Comparison of ENCODE assay signal across 24 mouse cellular contexts in genomic region chr13:52602752-52603151, GRCm38 (mm10). TPM values are rescaled to one million over a fixed set of nuclear protein-coding genes. Genes with fewer than 3 reads are reported as not detected.
DNase-seq lines count a peak whose midpoint lies in the region; ATAC-seq and TF ChIP-seq lines count a peak whose summit lies in the region.
"Had no signal": no experiment of that assay in that cellular context is flagged by ENCODE, and none has a peak within 500 bp of the region (broad histone marks: within the 10 kb centered on the region; RNA-seq: fewer than 3 reads in every experiment).

No protein-coding gene starts in this region.

- no peak for TF ChIP-seq CTCF in heart, adult 2 months (IDR thresholded peaks at IDR 0.05)
- no peak for TF ChIP-seq CTCF in spleen, adult 2 months (IDR thresholded peaks at IDR 0.05; ENCODE audit: extremely low read depth, insufficient read depth, insufficient read length, insufficient replicate concordance)
- TF ChIP-seq CTCF in intestine, postnatal 0 days (IDR thresholded peaks at IDR 0.05; ENCODE audit: low read depth), result no peak

- 29% methylated on average over 4 of the region's 4 CpGs for WGBS in heart, adult 2 months
- 35% methylated on average over 4 of the region's 4 CpGs for WGBS in heart, embryonic 10.5 days
- 61% methylated on average over 4 of the region's 4 CpGs for WGBS in spleen, adult 2 months
- 20% methylated on average over 4 of the region's 4 CpGs for WGBS in intestine, postnatal 0 days
- WGBS in forebrain, embryonic 10.5 days, result 69% methylated on average over 4 of the region's 4 CpGs

- no peak overlapping the region; the same call in 1 of the 2 replicates for H3K27ac ChIP-seq in heart, adult 2 months
- no peak overlapping the region for H3K27ac ChIP-seq in heart, embryonic 10.5 days
- peak overlapping the region; percentile 39 for H3K27ac ChIP-seq in spleen, adult 2 months (ENCODE audit: insufficient read depth, low read length)
- no peak overlapping the region for H3K27ac ChIP-seq in intestine, postnatal 0 days (ENCODE audit: low read depth, low read length)
- H3K27ac ChIP-seq in forebrain, embryonic 10.5 days, result no peak overlapping the region
- H3K27ac ChIP-seq: embryonic facial prominence, embryonic 13.5 days; forebrain, embryonic 15.5 days; heart, embryonic 15.5 days; hindbrain, embryonic 15.5 days; kidney, postnatal 0 days; layer of hippocampus, adult 2 months had no signal

- H3K4me3 ChIP-seq in heart, adult 2 months, result no peak overlapping the region
- no peak overlapping the region for H3K4me3 ChIP-seq in heart, embryonic 10.5 days
- H3K4me3 ChIP-seq in spleen, adult 2 months (ENCODE audit: extremely low read depth, insufficient read depth, insufficient read length), result no peak overlapping the region
- no peak overlapping the region for H3K4me3 ChIP-seq in intestine, postnatal 0 days (ENCODE audit: low read depth, low read length)
- H3K4me3 ChIP-seq in forebrain, embryonic 10.5 days, result no peak overlapping the region
- H3K4me3 ChIP-seq: embryonic facial prominence, embryonic 13.5 days; forebrain, embryonic 15.5 days; heart, embryonic 15.5 days; hindbrain, embryonic 15.5 days; layer of hippocampus, adult 2 months had no signal

- intact Hi-C loops in heart, adult 2 months (cut with DNase I), result no loop called here

- DNase-seq in heart, adult 2 months, result peak in 1 of 2 experiments; percentile 28
- no peak for DNase-seq in heart, embryonic 10.5 days (ENCODE audit: low spot score)
- no peak for DNase-seq in spleen, adult 2 months (ENCODE audit: low read depth in 1 of 2, low spot score in 2 of 2)
- no peak for DNase-seq in spleen, postnatal 10 days (ENCODE audit: low spot score in 2 of 2)
- no peak for DNase-seq in forebrain, embryonic 10.5 days (ENCODE audit: extremely low spot score, low spot score)
- DNase-seq in urinary bladder, adult 2 months (ENCODE audit: low spot score), result no peak
- DNase-seq: cerebellum, adult 9-10 months; gastrocnemius, postnatal 36 days; kidney, adult 11 months; left cerebral cortex, postnatal 4 days; liver; lung, adult 18-20 months; lung, postnatal 14 days; right cerebral cortex, adult 18-20 months; thymus, postnatal 14 days had no signal

- H3K9ac ChIP-seq in heart, adult 2 months (ENCODE audit: low read depth, low read length), result no peak overlapping the region
- H3K9ac ChIP-seq in intestine, postnatal 0 days (ENCODE audit: low read depth, low read length), result no peak overlapping the region
- H3K9ac ChIP-seq: embryonic facial prominence, embryonic 13.5 days; forebrain, embryonic 15.5 days; heart, embryonic 15.5 days; hindbrain, embryonic 15.5 days had no signal

- H3K4me1 ChIP-seq in heart, adult 2 months (ENCODE audit: control insufficient read depth, insufficient read depth, low read length), result peaks cover 6% of the 10 kb centered on the region
- peaks cover 23% of the 10 kb centered on the region for H3K4me1 ChIP-seq in heart, embryonic 10.5 days
- peaks cover 51% of the 10 kb centered on the region; the same call in 1 of the 2 replicates for H3K4me1 ChIP-seq in spleen, adult 2 months (ENCODE audit: control insufficient read depth, insufficient read depth, insufficient read length)
- H3K4me1 ChIP-seq in intestine, postnatal 0 days (replicated peaks; ENCODE audit: control insufficient read depth, insufficient read depth, low read length), result no peaks in the 10 kb centered on the region; the same call in 1 of the 2 replicates
- no peaks in the 10 kb centered on the region for H3K4me1 ChIP-seq in forebrain, embryonic 10.5 days
- H3K4me1 ChIP-seq: embryonic facial prominence, embryonic 13.5 days had no signal

- no peaks in the 10 kb centered on the region; the same call in 1 of the 2 replicates for H3K9me3 ChIP-seq in heart, embryonic 10.5 days
- no peaks in the 10 kb centered on the region for H3K9me3 ChIP-seq in intestine, postnatal 0 days (ENCODE audit: control insufficient read depth)
- H3K9me3 ChIP-seq in forebrain, embryonic 10.5 days, result no peaks in the 10 kb centered on the region
- H3K9me3 ChIP-seq: embryonic facial prominence, embryonic 13.5 days; forebrain, embryonic 15.5 days; heart, embryonic 15.5 days; hindbrain, embryonic 15.5 days had no signal

- 0 out of 2 replicates have a peak, but pooled peaks have one; percentile 36 for TF ChIP-seq EP300 in heart, adult 2 months (IDR thresholded peaks at IDR 0.05; ENCODE audit: insufficient read depth, low read depth, low read length)

- no peak overlapping the region for H3K4me2 ChIP-seq in intestine, postnatal 0 days (replicated peaks; ENCODE audit: low read depth)
- H3K4me2 ChIP-seq: embryonic facial prominence, embryonic 13.5 days; forebrain, embryonic 15.5 days; heart, embryonic 15.5 days; hindbrain, embryonic 15.5 days; midbrain, embryonic 11.5 days had no signal

- no peak for TF ChIP-seq POLR2A in heart, adult 2 months (IDR thresholded peaks at IDR 0.05; ENCODE audit: insufficient read depth, low read depth, low read length)
- TF ChIP-seq POLR2A in spleen, adult 2 months (IDR thresholded peaks at IDR 0.05; ENCODE audit: low read depth, low read length), result no peak

- H3K36me3 ChIP-seq in heart, adult 2 months (ENCODE audit: control insufficient read depth, insufficient read depth, low read length), result no peaks in the 10 kb centered on the region
- H3K36me3 ChIP-seq in heart, embryonic 10.5 days, result no peaks in the 10 kb centered on the region
- H3K36me3 ChIP-seq in spleen, adult 2 months (ENCODE audit: control insufficient read depth, insufficient read depth, low read length), result peaks cover 6% of the 10 kb centered on the region; the same call in 1 of the 2 replicates
- H3K36me3 ChIP-seq in intestine, postnatal 0 days (ENCODE audit: control insufficient read depth, insufficient read depth), result no peaks in the 10 kb centered on the region
- H3K36me3 ChIP-seq in forebrain, embryonic 10.5 days (replicated peaks), result no peaks in the 10 kb centered on the region
- H3K36me3 ChIP-seq: embryonic facial prominence, embryonic 13.5 days; forebrain, embryonic 15.5 days; heart, embryonic 15.5 days; hindbrain, embryonic 15.5 days had no signal

- peak; percentile 54 for ATAC-seq in intestine, postnatal 0 days
- ATAC-seq: activated CD4-positive, CD25-positive, alpha-beta regulatory T cell, adult 4 months; forebrain, embryonic 15.5 days had no signal

- no peaks in the 10 kb centered on the region for H3K27me3 ChIP-seq in heart, adult 2 months (ENCODE audit: control insufficient read depth, insufficient read depth, low read length)
- H3K27me3 ChIP-seq in heart, embryonic 10.5 days (ENCODE audit: insufficient read depth, poor library complexity, severe bottlenecking), result no peaks in the 10 kb centered on the region
- H3K27me3 ChIP-seq in spleen, adult 2 months (ENCODE audit: control insufficient read depth, insufficient read depth, low read length), result no peaks in the 10 kb centered on the region
- H3K27me3 ChIP-seq in intestine, postnatal 0 days (replicated peaks; ENCODE audit: control insufficient read depth, insufficient read depth, low read length), result no peaks in the 10 kb centered on the region
- H3K27me3 ChIP-seq in forebrain, embryonic 10.5 days (ENCODE audit: poor library complexity, severe bottlenecking), result no peaks in the 10 kb centered on the region
- H3K27me3 ChIP-seq: embryonic facial prominence, embryonic 13.5 days; forebrain, embryonic 15.5 days; heart, embryonic 15.5 days; hindbrain, embryonic 15.5 days had no signal

- no peaks in the 10 kb centered on the region for H3K79me2 ChIP-seq in heart, adult 2 months (replicated peaks; ENCODE audit: control insufficient read depth, insufficient read depth, low read length)

RNA-seq across cellular contexts. Expression of gene Syk, which starts 19.8 kb away (rescaled TPM):
- total RNA-seq in heart, adult 2 months (2021), result 10 to 100 TPM; 16.0 to 17.6 TPM
- 14.0 and 19.7 TPM in 2 replicates for polyA plus RNA-seq in heart, adult 2 months (2012; rRNA removed)
- polyA plus RNA-seq in heart, embryonic 10.5 days (2016; fragmentation: Nextera tagmentation; extraction: Ambion mirVana), result 6.7 and 9.7 TPM in 2 replicates
- polyA plus RNA-seq in spleen, adult 2 months (2012; rRNA removed), result 119 and 126 TPM in 2 replicates
- polyA plus RNA-seq in intestine, postnatal 0 days (2015; fragmentation: Nextera tagmentation; extraction: Ambion mirVana), result 2.0 TPM in 2 replicates
- polyA plus RNA-seq in forebrain, embryonic 10.5 days (2016; fragmentation: Nextera tagmentation; extraction: Ambion mirVana), result 2.1 and 2.3 TPM in 2 replicates
- 4.1 and 5.0 TPM in 2 replicates for polyA plus RNA-seq in urinary bladder, adult 2 months (2012; rRNA removed)
